Mouse (Mus musculus) hindbrain, embryonic 13.5 days (tissue): ENCODE measurements around the gene Smarca5. TPM values are rescaled to one million over a fixed set of nuclear protein-coding genes. Genes with fewer than 3 reads are reported as not detected.
A peak's percentile ranks its signal among the peaks of the same experiment; 100 is the strongest.

Experiments used
- ATAC-seq: fragments of 200-750 bp; cut with Nextera tagmentation; 2 replicates; pipeline ENCODE4 v1.8.0; 2017; ENCODE audit warnings: moderate TSS enrichment; ENCODE audit not compliant: low FRiP score
- H3K27ac ChIP-seq: fragments of 300-500 bp; sonication (generic); 2 replicates; pipeline ENCODE4 v1.5.1; 2015; ENCODE audit warnings: inconsistent platforms, mild to moderate bottlenecking, moderate library complexity
- H3K27me3 ChIP-seq: fragments of 300-500 bp; sonication (generic); 2 replicates; pipeline ENCODE4 v1.6.1; 2015; ENCODE audit warnings: mild to moderate bottlenecking, inconsistent platforms
- H3K36me3 ChIP-seq: fragments of 300-500 bp; sonication (generic); 2 replicates; pipeline ENCODE4 v1.6.1; 2015; ENCODE audit warnings: mild to moderate bottlenecking, inconsistent platforms
- H3K4me1 ChIP-seq: fragments of 300-500 bp; sonication (generic); replicated peaks from 2 replicates; pipeline ENCODE4 v1.6.1; 2015; ENCODE audit warnings: inconsistent platforms
- H3K4me2 ChIP-seq: fragments of 300-500 bp; sonication (generic); 2 replicates; pipeline ENCODE4 v1.6.1; 2015; ENCODE audit warnings: inconsistent platforms, mild to moderate bottlenecking, moderate library complexity
- H3K4me3 ChIP-seq: fragments of 300-500 bp; sonication (generic); 2 replicates; pipeline ENCODE4 v1.5.1; 2015; ENCODE audit warnings: mild to moderate bottlenecking, inconsistent platforms
- H3K9ac ChIP-seq: fragments of 300-500 bp; sonication (generic); 2 replicates; pipeline ENCODE4 v1.6.1; 2015; ENCODE audit warnings: mild to moderate bottlenecking, inconsistent platforms
- H3K9me3 ChIP-seq: fragments of 300-500 bp; sonication (generic); 2 replicates; pipeline ENCODE4 v1.6.1; 2016; ENCODE audit warnings: inconsistent platforms
- WGBS: fragments of 180-500 bp; shearing (Covaris S2); methylation state at CpG from one replicate; pipeline ENCODE4 v1.1.7; 2015; 5-methylcytosine and 5-hydroxymethylcytosine counted together
- polyA plus RNA-seq: library from polyadenylated mRNA; unstranded; fragments of >200 nt; fragmentation: Nextera tagmentation; extraction: Ambion mirVana; gene quantifications from 2 replicates; pipeline ENCODE4 v1.2.1, GENCODE M21; 2015

The Smarca5 gene
- polyA plus RNA-seq, 1 experiment from 2014 or later = 71.4 TPM

DNA sequence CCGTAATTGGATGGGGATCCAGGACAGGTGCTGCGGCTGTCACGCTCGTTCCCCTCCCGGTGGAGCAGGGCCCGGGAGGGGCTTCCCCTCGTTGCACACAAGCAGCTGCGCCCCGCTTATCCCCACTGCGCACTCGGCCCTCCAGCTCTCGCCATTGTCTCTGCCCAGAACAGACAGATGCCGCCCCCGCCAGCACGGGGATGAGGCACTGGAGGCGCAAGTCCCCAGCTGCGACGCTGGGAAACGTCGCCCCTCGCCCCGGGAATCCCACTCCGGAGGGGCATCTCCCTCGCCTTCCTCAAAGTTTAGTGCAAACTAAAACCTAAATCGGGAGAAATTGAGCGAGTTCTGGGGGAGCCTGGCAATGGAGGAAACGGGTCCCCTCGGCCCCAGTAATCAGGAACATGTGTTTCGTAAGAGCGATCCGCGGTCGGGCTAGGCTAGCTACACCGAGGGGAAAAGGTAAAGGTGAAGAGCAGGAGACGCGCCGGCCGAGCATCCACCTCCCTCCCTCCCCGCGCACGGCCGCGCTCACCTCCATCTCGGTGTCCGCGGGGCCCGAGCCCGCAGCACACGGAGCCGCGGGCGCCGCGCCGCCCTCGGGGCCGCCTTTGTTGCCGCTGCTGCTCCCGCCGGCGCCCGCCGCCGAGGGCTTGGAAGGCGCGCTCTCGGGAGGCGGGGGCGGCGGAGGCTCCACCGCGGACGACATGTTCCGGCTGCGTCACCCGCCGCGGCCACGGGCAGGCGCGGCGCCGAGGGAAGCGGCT is 726 bp downstream of the Smarca5 start:
- H3K27ac ChIP-seq = peak overlapping the region; percentile 99
- under 1% methylated on average over 74 of the region's 84 CpGs for WGBS
- H3K9ac ChIP-seq = peak overlapping the region; percentile 95
- peaks cover 7% of the 10 kb centered on the region for H3K4me1 ChIP-seq
- peak; percentile 70 for ATAC-seq
- H3K27me3 ChIP-seq = no peaks in the 10 kb centered on the region
- peak overlapping the region; percentile 84 for H3K4me3 ChIP-seq
- peaks cover 18% of the 10 kb centered on the region for H3K36me3 ChIP-seq
- peak overlapping the region; percentile 89 for H3K4me2 ChIP-seq
- no peaks in the 10 kb centered on the region for H3K9me3 ChIP-seq

DNA sequence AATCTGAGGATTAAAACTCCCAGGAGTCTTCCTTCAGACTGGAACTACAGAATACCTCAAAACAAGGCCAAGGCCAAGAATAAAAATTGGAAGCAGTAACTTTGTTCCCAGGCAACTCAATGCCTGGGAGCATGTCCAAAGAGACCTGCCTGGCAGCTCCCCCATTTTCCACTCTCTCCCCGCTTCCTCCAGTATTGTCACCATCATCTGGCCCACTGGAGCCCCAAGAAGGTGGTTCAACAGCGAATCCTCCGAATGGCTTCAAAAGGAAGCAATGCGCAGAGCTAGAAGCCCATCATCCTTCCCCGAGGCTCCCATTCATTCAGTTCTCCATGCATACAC is 1.3 kb downstream of the Smarca5 start:
- Histone ChIP-seq H3K4me1 (peaks cover 7% of the 10 kb centered on the region), H3K36me3 (peaks cover 21% of the 10 kb centered on the region), H3K27me3 (no peaks in the 10 kb centered on the region), H3K9ac (peak overlapping the region; percentile 95), H3K4me3 (peak overlapping the region; percentile 84), H3K9me3 (no peaks in the 10 kb centered on the region), H3K4me2 (peak overlapping the region; percentile 89), H3K27ac (peak overlapping the region; percentile 99)
- no peak; the same call in 1 of the 2 replicates for ATAC-seq
- 0% methylated on average over 5 of the region's 5 CpGs for WGBS

GRCm38 (mm10) chr8:80732326-80732725 is 7.0 kb downstream of the Smarca5 start:
- H3K36me3 ChIP-seq = peaks cover 56% of the 10 kb centered on the region
- no peaks in the 10 kb centered on the region for H3K27me3 ChIP-seq
- H3K4me1 ChIP-seq = peaks cover under 1% of the 10 kb centered on the region; the same call in 1 of the 2 replicates
- H3K9me3 ChIP-seq = no peaks in the 10 kb centered on the region
- no peak overlapping the region for H3K4me2 ChIP-seq
- no peak overlapping the region for H3K27ac ChIP-seq
- no peak overlapping the region for H3K9ac ChIP-seq
- no peak for ATAC-seq
- no peak overlapping the region for H3K4me3 ChIP-seq

GRCm38 (mm10) chr8:80714461-80714860 is 24.8 kb downstream of the Smarca5 start:
- Histone ChIP-seq H3K36me3 (peaks cover 61% of the 10 kb centered on the region), H3K27ac (no peak overlapping the region), H3K4me2 (no peak overlapping the region), H3K9ac (no peak overlapping the region), H3K4me1 (no peaks in the 10 kb centered on the region), H3K4me3 (no peak overlapping the region), H3K9me3 (no peaks in the 10 kb centered on the region), H3K27me3 (no peaks in the 10 kb centered on the region)
- 98% methylated on average over 1 of the region's 1 CpGs for WGBS
- no peak for ATAC-seq

DNA sequence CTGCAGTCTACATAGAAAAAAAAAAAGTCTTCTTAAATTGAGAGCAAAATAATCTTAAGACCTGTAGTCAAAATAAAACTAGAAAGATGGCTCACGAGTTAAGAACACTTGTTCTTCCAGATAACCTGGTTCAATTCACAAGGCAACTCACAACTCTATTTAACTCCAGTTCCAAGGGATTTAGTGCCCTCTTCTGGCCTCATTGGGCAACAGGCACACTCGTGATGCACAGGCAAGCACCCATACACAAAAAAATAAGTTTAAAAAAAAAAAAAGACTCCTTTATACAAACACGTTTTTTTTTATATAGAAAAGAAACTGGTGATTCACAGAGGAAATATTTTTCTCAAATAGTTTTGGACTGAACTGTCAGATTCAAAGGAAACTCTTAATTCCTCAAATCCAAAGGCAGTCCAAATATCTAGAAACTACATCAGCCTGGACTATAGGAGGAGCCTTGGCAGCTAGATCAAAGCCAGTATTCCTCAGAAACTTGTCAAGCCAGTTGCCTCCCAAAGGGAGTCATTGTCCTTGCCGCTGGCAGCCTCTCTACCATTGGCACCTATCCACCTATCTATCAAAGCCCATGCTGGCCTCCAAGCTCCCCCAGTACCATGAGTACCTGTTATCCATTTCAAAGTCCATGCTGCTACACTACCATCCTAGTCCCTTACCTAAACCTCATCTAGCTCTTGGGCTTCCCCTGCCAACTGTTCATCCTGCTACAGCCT is 28.5 kb downstream of the Smarca5 start:
- 82% methylated on average over 4 of the region's 4 CpGs for WGBS
- Histone ChIP-seq H3K27ac (no peak overlapping the region), H3K36me3 (peaks cover 66% of the 10 kb centered on the region), H3K4me3 (no peak overlapping the region), H3K4me2 (no peak overlapping the region), H3K9ac (no peak overlapping the region), H3K27me3 (no peaks in the 10 kb centered on the region), H3K4me1 (no peaks in the 10 kb centered on the region), H3K9me3 (no peaks in the 10 kb centered on the region)
- no peak for ATAC-seq

DNA sequence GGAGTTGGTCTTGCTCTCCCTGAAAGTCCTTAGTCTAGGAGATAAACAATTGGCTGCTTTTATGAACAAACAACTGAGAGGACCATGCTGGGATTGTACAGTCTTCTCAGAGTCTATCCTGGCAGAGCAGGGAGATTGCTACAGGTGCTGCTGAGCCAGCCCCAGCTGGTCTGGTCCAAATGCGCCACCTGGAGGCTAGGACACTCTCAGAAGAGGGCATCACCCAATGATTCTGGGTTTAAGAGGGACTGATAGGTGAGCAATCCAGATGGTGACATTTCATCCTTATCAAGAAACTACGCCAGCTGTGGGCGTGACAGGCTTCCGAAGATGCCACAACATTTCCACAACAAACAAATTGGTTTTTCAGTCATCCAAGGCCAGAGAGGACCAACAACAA is 51.2 kb downstream of the Smarca5 start:
- no peak overlapping the region for H3K27ac ChIP-seq
- no peaks in the 10 kb centered on the region for H3K4me1 ChIP-seq
- H3K9me3 ChIP-seq = no peaks in the 10 kb centered on the region
- no peaks in the 10 kb centered on the region for H3K27me3 ChIP-seq
- no peak overlapping the region for H3K9ac ChIP-seq
- no peak; the same call in 1 of the 2 replicates for ATAC-seq
- no peak overlapping the region for H3K4me2 ChIP-seq
- no peak overlapping the region for H3K4me3 ChIP-seq
- no peaks in the 10 kb centered on the region for H3K36me3 ChIP-seq
- WGBS = 54% methylated on average over 4 of the region's 4 CpGs

GRCm38 (mm10) chr8:80683756-80684335 is 55.5 kb downstream of the Smarca5 start:
- WGBS = 86% methylated on average over 5 of the region's 5 CpGs
- H3K36me3 ChIP-seq = no peaks in the 10 kb centered on the region
- no peak overlapping the region for H3K4me2 ChIP-seq
- H3K9me3 ChIP-seq = no peaks in the 10 kb centered on the region
- H3K27me3 ChIP-seq = no peaks in the 10 kb centered on the region
- ATAC-seq = no peak
- H3K27ac ChIP-seq = no peak overlapping the region
- H3K9ac ChIP-seq = no peak overlapping the region
- no peaks in the 10 kb centered on the region for H3K4me1 ChIP-seq
- H3K4me3 ChIP-seq = no peak overlapping the region

GRCm38 (mm10) chr8:80682594-80682993 is 56.7 kb downstream of the Smarca5 start:
- H3K27me3 ChIP-seq = no peaks in the 10 kb centered on the region
- no peak overlapping the region for H3K4me2 ChIP-seq
- 80% methylated on average over 5 of the region's 5 CpGs for WGBS
- ATAC-seq = no peak
- H3K4me3 ChIP-seq = no peak overlapping the region
- no peaks in the 10 kb centered on the region for H3K36me3 ChIP-seq
- no peaks in the 10 kb centered on the region for H3K9me3 ChIP-seq
- no peak overlapping the region for H3K9ac ChIP-seq
- H3K4me1 ChIP-seq = no peaks in the 10 kb centered on the region
- H3K27ac ChIP-seq = no peak overlapping the region

GRCm38 (mm10) chr8:80669277-80669901 is 69.9 kb downstream of the Smarca5 start:
- Histone ChIP-seq H3K27ac (no peak overlapping the region), H3K4me1 (no peaks in the 10 kb centered on the region), H3K4me2 (no peak overlapping the region), H3K9me3 (no peaks in the 10 kb centered on the region), H3K4me3 (no peak overlapping the region), H3K36me3 (no peaks in the 10 kb centered on the region), H3K9ac (no peak overlapping the region), H3K27me3 (no peaks in the 10 kb centered on the region)
- ATAC-seq = no peak
- 84% methylated on average over 17 of the region's 17 CpGs for WGBS

GRCm38 (mm10) chr8:80663476-80663875 is 75.8 kb downstream of the Smarca5 start:
- Histone ChIP-seq H3K9me3 (no peaks in the 10 kb centered on the region), H3K4me3 (no peak overlapping the region), H3K4me1 (no peaks in the 10 kb centered on the region), H3K27ac (no peak overlapping the region), H3K36me3 (no peaks in the 10 kb centered on the region), H3K9ac (no peak overlapping the region), H3K27me3 (no peaks in the 10 kb centered on the region), H3K4me2 (no peak overlapping the region)
- no peak for ATAC-seq
- 76% methylated on average over 3 of the region's 3 CpGs for WGBS

GRCm38 (mm10) chr8:80661055-80661454 is 78.2 kb downstream of the Smarca5 start:
- no peaks in the 10 kb centered on the region for H3K36me3 ChIP-seq
- H3K4me1 ChIP-seq = 0 out of 2 replicates have a peak, but pooled peaks cover 5% of the 10 kb centered on the region
- H3K9me3 ChIP-seq = no peaks in the 10 kb centered on the region
- H3K27me3 ChIP-seq = no peaks in the 10 kb centered on the region
- 90% methylated on average over 4 of the region's 4 CpGs for WGBS
- ATAC-seq = no peak
- no peak overlapping the region for H3K4me2 ChIP-seq
- no peak overlapping the region for H3K4me3 ChIP-seq
- H3K9ac ChIP-seq = no peak overlapping the region
- no peak overlapping the region for H3K27ac ChIP-seq

DNA sequence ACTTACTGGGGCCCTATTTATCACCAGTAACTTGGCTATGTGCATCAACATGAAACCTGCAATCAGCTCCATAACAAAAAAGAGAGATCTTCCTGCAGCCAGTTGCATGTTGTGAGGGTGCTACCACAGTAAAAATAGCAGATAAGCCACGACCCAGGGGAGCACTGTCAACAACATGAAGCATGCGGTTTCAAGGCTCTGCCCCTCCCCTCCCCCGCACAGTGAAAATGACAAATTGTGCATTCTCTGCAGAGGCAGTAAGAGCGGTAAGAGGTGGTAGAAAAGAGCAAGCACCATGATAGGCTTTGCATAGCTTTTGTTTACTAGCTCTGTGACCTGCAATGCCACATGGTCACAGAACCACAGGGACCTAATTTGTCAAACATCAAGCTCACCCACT is 81.7 kb downstream of the Smarca5 start:
- no peaks in the 10 kb centered on the region for H3K27me3 ChIP-seq
- no peak overlapping the region for H3K9ac ChIP-seq
- H3K27ac ChIP-seq = no peak overlapping the region
- H3K36me3 ChIP-seq = no peaks in the 10 kb centered on the region
- ATAC-seq = no peak
- no peak overlapping the region for H3K4me3 ChIP-seq
- H3K4me2 ChIP-seq = no peak overlapping the region
- 0 out of 2 replicates have a peak, but pooled peaks cover 5% of the 10 kb centered on the region for H3K4me1 ChIP-seq
- WGBS = 27% methylated on average over 4 of the region's 4 CpGs
- no peaks in the 10 kb centered on the region for H3K9me3 ChIP-seq
